Mouse (Mus musculus) heart, adult 8-10 months (tissue): ENCODE results near the gene Ifna5. TPM values are rescaled to one million over a fixed set of nuclear protein-coding genes. Genes with fewer than 3 reads are reported as not detected.

Experiments used
- DNase-seq: peaks from one replicate; pipeline ENCODE4 v3.0.0; 2022; ENCODE audit warnings: low spot score
- total RNA-seq, 4 experiments: library from RNA; stranded (reverse); gene quantifications; 2 replicates each; pipeline ENCODE4 v1.2.4; 2022

Gene Ifna5
- total RNA-seq, 4 experiments from 2014 or later, result not detected

GRCm38 (mm10) chr4:88864599-88864998 is 29.3 kb downstream of the Ifna5 start:
- DNase-seq, result peak; percentile 13

GRCm38 (mm10) chr4:88865011-88865569 is 29.8 kb downstream of the Ifna5 start:
- no peak for DNase-seq

- peak; percentile 69 for DNase-seq
These were observed 32.1 kb downstream of the Ifna5 start for GRCm38 (mm10) chr4:88867366-88867925.

GRCm38 (mm10) chr4:88867926-88868911 is 32.9 kb downstream of the Ifna5 start:
- peak; percentile 25 for DNase-seq

- peak; percentile 32 for DNase-seq
These were observed 37.4 kb downstream of the Ifna5 start for GRCm38 (mm10) chr4:88872691-88873090.

- DNase-seq, result no peak
These were observed 40.2 kb downstream of the Ifna5 start for GRCm38 (mm10) chr4:88875435-88876095.

- no peak for DNase-seq
These were observed 41.2 kb downstream of the Ifna5 start for GRCm38 (mm10) chr4:88876520-88876919.

- DNase-seq, result no peak
These were observed 42.9 kb downstream of the Ifna5 start for GRCm38 (mm10) chr4:88878246-88878645.

- DNase-seq, result no peak
These were observed 43.4 kb downstream of the Ifna5 start for GRCm38 (mm10) chr4:88878772-88879171.

- DNase-seq, result no peak
These were observed 44.8 kb downstream of the Ifna5 start, which contains the start of gene Ifne for GRCm38 (mm10) chr4:88880101-88880500. Gene Ifne (minus strand): TSS chr4:88880201.

Other genes starting within 250 kb of the Ifna5 start
- gene Ifna9, start 243.1 kb upstream of the Ifna5 start, total RNA-seq, result not detected
- gene Ifna12, start 232.1 kb upstream of the Ifna5 start, total RNA-seq, result not detected
- gene C87499, start 201.1 kb upstream of the Ifna5 start, total RNA-seq, result not detected
- not detected for gene Ifna13, start 191.1 kb upstream of the Ifna5 start, total RNA-seq
- gene Ifna16, start 158.6 kb upstream of the Ifna5 start, total RNA-seq, result not detected
- not detected for gene Ifna2, start 151.6 kb upstream of the Ifna5 start, total RNA-seq
- not detected for gene Ifnab, start 144.2 kb upstream of the Ifna5 start, total RNA-seq
- under 1 TPM; 0.41 to 0.87 (median 0.64) TPM for gene Gm26566, start 113.7 kb upstream of the Ifna5 start, total RNA-seq
- gene Klhl9, start 113.1 kb upstream of the Ifna5 start, total RNA-seq, result 10 to 100 TPM; 67.8 to 80.5 (median 71.9) TPM
- not detected for gene Gm13271, start 80.7 kb upstream of the Ifna5 start, total RNA-seq
- gene Gm13283, start 75.4 kb upstream of the Ifna5 start, total RNA-seq, result not detected
- gene Gm13290, start 61.7 kb upstream of the Ifna5 start, total RNA-seq, result not detected
- not detected for gene Gm13289, start 58.6 kb upstream of the Ifna5 start, total RNA-seq
- not detected for gene Gm13272, start 55.7 kb upstream of the Ifna5 start, total RNA-seq
- gene Ifnz, start 53.4 kb upstream of the Ifna5 start, total RNA-seq, result not detected
- gene Gm13276, start 49.8 kb upstream of the Ifna5 start, total RNA-seq, result not detected
- gene Gm13277, start 46.9 kb upstream of the Ifna5 start, total RNA-seq, result not detected
- gene Gm13278, start 44.0 kb upstream of the Ifna5 start, total RNA-seq, result not detected
- gene Gm13275, start 41.0 kb upstream of the Ifna5 start, total RNA-seq, result not detected
- gene Gm13279, start 38.1 kb upstream of the Ifna5 start, total RNA-seq, result not detected
- not detected for gene Gm13285, start 35.9 kb upstream of the Ifna5 start, total RNA-seq
- gene Gm13287, start 32.3 kb upstream of the Ifna5 start, total RNA-seq, result not detected
- gene Gm13288, start 30.0 kb upstream of the Ifna5 start, total RNA-seq, result not detected
- not detected for gene Ifna7, start 19.3 kb upstream of the Ifna5 start, total RNA-seq
- gene Ifna11, start 15.6 kb upstream of the Ifna5 start, total RNA-seq, result not detected
- not detected for gene Ifna6, start 8.1 kb upstream of the Ifna5 start, total RNA-seq
- not detected for gene Ifna4, start 6.3 kb downstream of the Ifna5 start, total RNA-seq
- not detected for gene Ifna1, start 14.6 kb downstream of the Ifna5 start, total RNA-seq
- not detected for gene Ifne, start 44.7 kb downstream of the Ifna5 start, total RNA-seq